Mouse (Mus musculus) limb, embryonic 15.5 days (tissue): ENCODE measurements around the gene Vamp4. TPM values are rescaled to one million over a fixed set of nuclear protein-coding genes. Genes with fewer than 3 reads are reported as not detected.

Experiments used
- ATAC-seq: fragments of 200-750 bp; cut with Nextera tagmentation; 2 replicates; pipeline ENCODE4 v1.8.0; 2017; ENCODE audit warnings: low read depth, moderate TSS enrichment; ENCODE audit not compliant: insufficient number of reproducible peaks, low FRiP score, low TSS enrichment
- H3K27ac ChIP-seq: fragments of 300-500 bp; sonication (generic); 2 replicates; pipeline ENCODE4 v1.5.1; 2015; ENCODE audit warnings: moderate library complexity, mild to moderate bottlenecking, inconsistent platforms
- H3K27me3 ChIP-seq: fragments of 300-500 bp; sonication (generic); 2 replicates; pipeline ENCODE4 v1.6.1; 2015; ENCODE audit warnings: inconsistent platforms
- H3K36me3 ChIP-seq: fragments of 300-500 bp; sonication (generic); 2 replicates; pipeline ENCODE4 v1.6.1; 2015; ENCODE audit warnings: inconsistent platforms
- H3K4me1 ChIP-seq: fragments of 300-500 bp; sonication (generic); 2 replicates; pipeline ENCODE4 v1.6.1; 2015; ENCODE audit warnings: inconsistent platforms
- H3K4me2 ChIP-seq: fragments of 300-500 bp; sonication (generic); 2 replicates; pipeline ENCODE4 v1.6.1; 2015; ENCODE audit warnings: mild to moderate bottlenecking, inconsistent platforms
- H3K4me3 ChIP-seq: fragments of 300-500 bp; sonication (generic); 2 replicates; pipeline ENCODE4 v1.5.1; 2015; ENCODE audit warnings: mild to moderate bottlenecking, inconsistent platforms
- H3K9ac ChIP-seq: fragments of 300-500 bp; sonication (generic); 2 replicates; pipeline ENCODE4 v1.6.1; 2015; ENCODE audit warnings: inconsistent platforms
- H3K9me3 ChIP-seq: fragments of 300-500 bp; sonication (generic); 2 replicates; pipeline ENCODE4 v1.6.1; 2016; ENCODE audit warnings: inconsistent platforms
- WGBS: fragments of 180-500 bp; shearing (Covaris S2); methylation state at CpG from one replicate; pipeline ENCODE4 v1.1.7; 2015; 5-methylcytosine and 5-hydroxymethylcytosine counted together
- polyA plus RNA-seq: library from polyadenylated mRNA; unstranded; fragments of >200 nt; fragmentation: Nextera tagmentation; extraction: Ambion mirVana; gene quantifications from 2 replicates; pipeline ENCODE4 v1.2.1, GENCODE M21; 2015

The Vamp4 gene
- polyA plus RNA-seq, 1 experiment from 2014 or later: 84.5 TPM

DNA sequence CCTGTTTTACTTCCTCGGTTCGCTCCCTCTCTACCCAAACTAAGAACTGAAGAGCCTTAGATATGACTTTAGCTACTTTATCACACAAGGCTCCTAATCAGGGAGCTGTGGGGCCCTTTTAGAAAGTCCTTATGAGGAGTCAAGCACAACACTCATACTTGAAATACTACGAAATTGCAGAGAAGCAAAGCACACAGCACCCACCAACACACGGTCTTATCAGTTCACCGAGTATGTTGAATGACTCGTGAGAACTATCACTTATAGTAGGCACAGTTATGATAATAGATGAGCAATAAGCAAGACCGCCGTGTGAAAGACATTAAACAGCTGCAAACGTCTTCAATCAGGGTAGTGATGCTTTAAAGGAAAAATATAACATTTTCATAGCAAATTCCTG is 17.4 kb upstream of the Vamp4 start:
- 0 out of 2 replicates have a peak, but pooled peaks cover 3% of the 10 kb centered on the region for H3K4me1 ChIP-seq
- H3K27ac ChIP-seq: no peak overlapping the region
- no peak overlapping the region for H3K9ac ChIP-seq
- ATAC-seq: no peak
- no peaks in the 10 kb centered on the region for H3K36me3 ChIP-seq
- no peak overlapping the region for H3K4me2 ChIP-seq
- H3K9me3 ChIP-seq: no peaks in the 10 kb centered on the region
- H3K27me3 ChIP-seq: no peaks in the 10 kb centered on the region
- 84% methylated on average over 9 of the region's 9 CpGs for WGBS
- H3K4me3 ChIP-seq: no peak overlapping the region

DNA sequence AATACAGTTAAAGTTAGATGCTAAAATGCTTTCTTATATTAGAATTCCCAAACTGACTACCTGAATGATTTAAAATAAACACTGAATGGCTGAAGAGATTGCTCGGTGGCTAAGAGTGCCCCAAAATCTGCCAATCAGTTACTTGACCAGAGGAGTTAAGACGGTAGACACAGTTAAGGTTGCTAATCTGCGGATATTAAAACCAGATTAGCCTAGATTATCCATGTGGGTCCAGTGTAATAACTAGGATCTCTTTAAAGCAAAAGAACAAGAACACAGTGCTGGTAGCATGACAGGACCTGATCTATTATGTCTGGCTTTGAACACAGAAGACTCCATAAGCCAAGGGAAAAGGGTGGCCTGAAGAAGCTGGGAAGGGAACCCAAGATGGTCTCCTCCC is 16.1 kb upstream of the Vamp4 start:
- 75% methylated on average over 3 of the region's 3 CpGs for WGBS

GRCm38 (mm10) chr1:162563236-162563635 is 7.1 kb upstream of the Vamp4 start:
- Histone ChIP-seq H3K36me3 (no peaks in the 10 kb centered on the region), H3K4me2 (no peak overlapping the region)
- WGBS: 82% methylated on average over 1 of the region's 1 CpGs

More for the DNA sequence above, 16.1 kb upstream of the Vamp4 start:
- Histone ChIP-seq H3K36me3 (no peaks in the 10 kb centered on the region), H3K9ac (no peak overlapping the region), H3K4me2 (no peak overlapping the region), H3K27me3 (no peaks in the 10 kb centered on the region), H3K27ac (no peak overlapping the region), H3K4me1 (no peaks in the 10 kb centered on the region), H3K4me3 (no peak overlapping the region), H3K9me3 (no peaks in the 10 kb centered on the region)
- ATAC-seq: no peak

GRCm38 (mm10) chr1:162564992-162565391 is 5.3 kb upstream of the Vamp4 start:
- WGBS: 56% methylated on average over 3 of the region's 3 CpGs
- no peak overlapping the region for H3K4me3 ChIP-seq
- H3K9ac ChIP-seq: no peak overlapping the region
- no peak for ATAC-seq
- H3K4me1 ChIP-seq: 0 out of 2 replicates have a peak, but pooled peaks cover 3% of the 10 kb centered on the region
- H3K9me3 ChIP-seq: no peaks in the 10 kb centered on the region
- H3K27me3 ChIP-seq: no peaks in the 10 kb centered on the region
- H3K36me3 ChIP-seq: no peaks in the 10 kb centered on the region
- H3K27ac ChIP-seq: no peak overlapping the region
- no peak overlapping the region for H3K4me2 ChIP-seq

More at GRCm38 (mm10) chr1:162563236-162563635, 7.1 kb upstream of the Vamp4 start:
- Histone ChIP-seq H3K9me3 (no peaks in the 10 kb centered on the region), H3K27ac (no peak overlapping the region), H3K4me3 (no peak overlapping the region), H3K4me1 (no peaks in the 10 kb centered on the region), H3K27me3 (no peaks in the 10 kb centered on the region), H3K9ac (no peak overlapping the region)
- ATAC-seq: no peak

DNA sequence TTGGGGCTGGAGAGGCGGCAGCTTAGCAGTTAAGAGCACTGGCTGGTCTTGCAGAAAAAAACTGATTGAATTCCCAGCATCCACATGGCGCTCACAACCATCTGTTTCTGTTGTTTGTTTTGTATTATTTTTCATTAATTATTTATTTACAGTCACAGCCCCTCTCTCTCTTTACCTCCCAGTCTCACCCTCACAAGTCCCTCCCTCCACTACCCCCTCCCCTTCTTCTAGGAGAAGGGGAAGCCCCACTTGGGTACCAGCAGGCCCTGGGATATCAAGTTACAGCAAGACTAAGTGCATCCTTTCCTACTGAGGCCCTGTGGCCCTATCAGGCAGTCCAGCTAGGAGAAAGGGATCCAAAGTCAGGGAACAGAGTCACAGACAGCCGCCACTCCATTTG is 3.0 kb upstream of the Vamp4 start:
- no peak for ATAC-seq
- no peaks in the 10 kb centered on the region for H3K36me3 ChIP-seq
- no peak overlapping the region for H3K4me3 ChIP-seq
- no peak overlapping the region for H3K27ac ChIP-seq
- no peaks in the 10 kb centered on the region for H3K9me3 ChIP-seq
- H3K4me2 ChIP-seq: no peak overlapping the region
- no peak overlapping the region for H3K9ac ChIP-seq
- H3K27me3 ChIP-seq: no peaks in the 10 kb centered on the region
- H3K4me1 ChIP-seq: 0 out of 2 replicates have a peak, but pooled peaks cover 3% of the 10 kb centered on the region
- WGBS: 34% methylated on average over 3 of the region's 3 CpGs

DNA sequence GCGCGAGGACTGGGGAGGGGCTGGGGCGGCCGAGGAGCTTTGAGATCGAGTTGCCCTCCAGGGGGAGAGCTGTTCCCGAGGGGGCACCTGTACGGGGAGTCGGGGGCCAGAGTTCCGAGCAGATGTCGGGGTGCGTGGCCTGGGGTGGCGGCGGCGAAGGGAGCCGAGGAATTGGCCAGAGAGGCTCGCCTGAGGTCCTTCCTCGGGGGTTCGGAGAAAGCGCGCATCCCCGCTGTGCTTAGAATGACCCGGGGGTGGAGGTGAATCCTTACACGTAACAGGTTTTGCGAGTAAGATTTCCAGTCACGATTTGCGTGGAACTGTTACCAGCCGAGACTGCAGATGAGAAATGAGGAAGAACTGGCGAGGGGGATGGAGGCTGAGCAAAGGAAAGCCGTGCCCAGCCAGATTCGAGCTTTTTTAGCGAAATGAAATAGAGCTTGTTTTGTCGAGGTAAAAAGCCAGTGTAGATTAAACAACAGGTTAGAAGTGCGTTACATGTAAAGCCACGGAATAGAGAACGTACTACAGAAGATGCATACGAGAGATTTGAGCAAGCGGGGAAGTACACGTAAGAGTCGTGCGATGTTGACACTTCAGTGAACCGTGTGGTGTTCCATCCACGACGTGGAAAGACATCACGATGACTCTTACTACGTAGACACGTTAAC is 751 bp downstream of the Vamp4 start:
- no peak for ATAC-seq
- Histone ChIP-seq H3K9me3 (peaks cover 5% of the 10 kb centered on the region; the same call in 1 of the 2 replicates), H3K4me1 (0 out of 2 replicates have a peak, but pooled peaks cover 3% of the 10 kb centered on the region), H3K27ac (peak overlapping the region; percentile 95), H3K27me3 (no peaks in the 10 kb centered on the region), H3K4me2 (peak overlapping the region; percentile 56), H3K9ac (peak overlapping the region; percentile 99), H3K36me3 (peaks cover 13% of the 10 kb centered on the region), H3K4me3 (peak overlapping the region; percentile 97)
- WGBS: under 1% methylated on average over 46 of the region's 46 CpGs

DNA sequence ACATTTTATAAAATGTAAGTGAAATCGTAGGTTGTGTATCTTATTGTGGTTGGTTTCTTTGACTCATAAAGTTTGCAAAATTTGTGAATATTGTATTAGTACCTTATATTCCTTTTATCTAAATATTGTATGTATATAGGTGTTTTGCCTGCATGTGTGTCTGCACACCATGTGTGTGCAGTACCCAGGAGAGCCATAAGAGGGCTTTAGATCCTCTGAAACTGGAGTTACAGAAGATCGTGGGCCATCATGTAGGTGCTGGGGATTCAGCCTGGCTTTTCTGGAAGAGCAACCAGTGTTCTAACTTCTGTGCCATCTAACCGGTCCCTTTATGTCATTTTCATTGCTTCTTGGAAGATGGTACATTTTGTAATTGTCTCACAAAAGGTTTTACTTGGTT is 4.8 kb downstream of the Vamp4 start:
- H3K36me3 ChIP-seq: peaks cover 41% of the 10 kb centered on the region
- H3K27me3 ChIP-seq: no peaks in the 10 kb centered on the region
- no peak overlapping the region for H3K4me3 ChIP-seq
- H3K27ac ChIP-seq: no peak overlapping the region
- ATAC-seq: no peak
- WGBS: 94% methylated on average over 3 of the region's 3 CpGs
- peaks cover 5% of the 10 kb centered on the region; the same call in 1 of the 2 replicates for H3K9me3 ChIP-seq
- no peak overlapping the region for H3K4me2 ChIP-seq
- no peak overlapping the region for H3K9ac ChIP-seq
- H3K4me1 ChIP-seq: no peaks in the 10 kb centered on the region

DNA sequence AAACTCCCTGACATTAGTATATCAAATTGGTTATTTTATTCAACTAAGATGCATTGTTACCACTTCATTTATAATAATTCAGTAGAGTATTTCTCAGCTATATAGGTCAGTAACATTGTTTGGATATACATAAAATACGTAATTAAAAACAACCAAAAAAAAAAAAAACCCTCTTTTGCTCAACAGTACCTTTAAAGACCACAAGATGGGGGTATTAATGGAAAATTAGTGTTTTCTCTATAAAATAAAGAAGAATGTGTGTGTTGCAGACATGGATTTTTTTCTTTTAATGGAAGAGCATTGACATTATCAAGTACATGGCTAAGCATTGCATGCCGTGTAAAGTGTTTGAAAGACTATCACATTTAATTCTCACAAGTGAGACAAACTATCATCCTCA is 12.6 kb downstream of the Vamp4 start:
- 80% methylated on average over 2 of the region's 2 CpGs for WGBS
- Histone ChIP-seq H3K27ac (no peak overlapping the region), H3K36me3 (peaks cover 27% of the 10 kb centered on the region), H3K9me3 (no peaks in the 10 kb centered on the region), H3K4me2 (no peak overlapping the region), H3K4me3 (no peak overlapping the region), H3K27me3 (no peaks in the 10 kb centered on the region), H3K9ac (no peak overlapping the region), H3K4me1 (no peaks in the 10 kb centered on the region)
- ATAC-seq: no peak

- Histone ChIP-seq H3K9ac (no peak overlapping the region), H3K36me3 (peaks cover 16% of the 10 kb centered on the region), H3K9me3 (no peaks in the 10 kb centered on the region), H3K4me1 (no peaks in the 10 kb centered on the region), H3K27me3 (no peaks in the 10 kb centered on the region), H3K27ac (no peak overlapping the region), H3K4me2 (no peak overlapping the region), H3K4me3 (no peak overlapping the region)
- ATAC-seq: no peak
- WGBS: 78% methylated on average over 4 of the region's 4 CpGs
Observed at GRCm38 (mm10) chr1:162586282-162586681, 16.0 kb downstream of the Vamp4 start.

GRCm38 (mm10) chr1:162588606-162589005 is 18.3 kb downstream of the Vamp4 start:
- H3K4me2 ChIP-seq: no peak overlapping the region
- H3K4me1 ChIP-seq: no peaks in the 10 kb centered on the region
- no peak for ATAC-seq
- no peaks in the 10 kb centered on the region for H3K9me3 ChIP-seq
- H3K9ac ChIP-seq: no peak overlapping the region
- WGBS: 72% methylated on average over 3 of the region's 3 CpGs
- H3K36me3 ChIP-seq: peaks cover 30% of the 10 kb centered on the region
- H3K27me3 ChIP-seq: no peaks in the 10 kb centered on the region
- no peak overlapping the region for H3K4me3 ChIP-seq
- H3K27ac ChIP-seq: no peak overlapping the region

- H3K27ac ChIP-seq: no peak overlapping the region
- H3K4me2 ChIP-seq: no peak overlapping the region
- 17% methylated on average over 9 of the region's 9 CpGs for WGBS
- ATAC-seq: no peak
- H3K4me3 ChIP-seq: no peak overlapping the region
- H3K27me3 ChIP-seq: no peaks in the 10 kb centered on the region
- peaks cover 26% of the 10 kb centered on the region for H3K36me3 ChIP-seq
- H3K4me1 ChIP-seq: no peaks in the 10 kb centered on the region
- H3K9me3 ChIP-seq: no peaks in the 10 kb centered on the region
- H3K9ac ChIP-seq: no peak overlapping the region
Observed at GRCm38 (mm10) chr1:162589443-162589842, 19.1 kb downstream of the Vamp4 start.

GRCm38 (mm10) chr1:162590415-162590997 is 20.2 kb downstream of the Vamp4 start:
- 76% methylated on average over 8 of the region's 8 CpGs for WGBS
- H3K4me1 ChIP-seq: no peaks in the 10 kb centered on the region
- no peak overlapping the region for H3K9ac ChIP-seq
- no peak overlapping the region for H3K4me3 ChIP-seq
- H3K27me3 ChIP-seq: no peaks in the 10 kb centered on the region
- H3K36me3 ChIP-seq: peaks cover 24% of the 10 kb centered on the region
- no peak overlapping the region for H3K27ac ChIP-seq
- no peak overlapping the region for H3K4me2 ChIP-seq
- no peaks in the 10 kb centered on the region for H3K9me3 ChIP-seq
- no peak for ATAC-seq
